Mouse (Mus musculus) left cerebral cortex, adult 11 months (tissue): Measurements from ENCODE around the gene Tbl2.

Source experiments
- DNase-seq: peaks from one replicate; pipeline ENCODE4 v3.0.0; 2022; ENCODE audit warnings: low spot score

The Tbl2 gene

DNA sequence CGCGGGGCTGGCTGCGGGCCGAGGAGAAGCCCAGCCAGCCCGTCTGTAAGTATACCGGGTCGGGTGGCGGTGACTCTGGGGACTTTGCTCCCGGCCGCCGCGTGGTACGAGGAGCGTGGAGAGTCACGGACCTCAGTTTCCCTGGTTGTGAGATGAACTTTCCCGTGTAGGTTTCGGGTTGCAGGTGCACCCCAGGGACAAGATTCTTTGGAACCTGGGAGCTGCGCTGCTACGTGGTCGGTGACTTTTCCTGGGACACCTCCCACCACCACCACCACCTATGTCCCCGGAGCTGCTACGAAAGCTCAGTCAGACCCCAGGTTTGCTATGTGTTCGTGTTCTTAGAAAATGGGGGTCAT is 342 bp downstream of the Tbl2 start:
- no peak for DNase-seq

DNA sequence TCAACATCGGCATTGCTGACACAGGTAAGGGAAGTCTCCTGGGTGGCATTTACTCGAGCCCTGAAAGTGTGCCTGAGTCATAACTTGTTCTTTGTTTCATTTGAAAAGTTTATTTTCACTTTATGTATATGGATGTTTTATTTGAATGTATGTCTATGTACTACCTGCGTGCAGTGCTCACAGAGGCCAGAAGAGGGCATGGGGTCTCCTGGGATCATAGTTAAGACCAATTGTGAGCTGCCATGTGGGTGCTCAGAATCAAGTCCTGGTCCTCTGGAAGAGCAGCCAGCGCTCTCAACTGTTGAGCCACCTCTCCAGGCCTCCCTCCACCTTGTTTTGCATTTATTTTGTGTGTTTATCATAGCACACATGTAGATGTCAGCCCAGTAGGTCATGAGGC is 7.0 kb downstream of the Tbl2 start:
- no peak for DNase-seq

DNA sequence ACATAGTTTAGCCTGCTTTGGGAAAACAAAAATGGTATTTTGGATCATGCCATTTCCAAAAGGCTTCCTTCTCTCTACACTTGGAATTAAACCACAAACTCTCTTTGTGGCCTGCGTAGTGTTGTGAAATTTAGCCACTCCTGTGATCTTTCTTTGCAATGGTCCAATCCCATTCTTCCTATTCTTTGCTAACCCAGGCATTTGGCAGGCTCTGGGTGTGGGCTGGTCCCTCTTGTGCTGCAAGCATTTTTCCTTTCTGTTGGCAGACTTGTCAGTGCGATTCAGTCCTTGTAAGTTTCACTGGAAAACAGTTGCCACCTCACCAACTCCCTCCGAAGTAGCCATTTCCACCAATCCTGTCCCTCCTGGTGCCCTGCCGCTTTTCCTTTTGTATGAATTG is 11.8 kb downstream of the Tbl2 start:
- no peak for DNase-seq

DNA sequence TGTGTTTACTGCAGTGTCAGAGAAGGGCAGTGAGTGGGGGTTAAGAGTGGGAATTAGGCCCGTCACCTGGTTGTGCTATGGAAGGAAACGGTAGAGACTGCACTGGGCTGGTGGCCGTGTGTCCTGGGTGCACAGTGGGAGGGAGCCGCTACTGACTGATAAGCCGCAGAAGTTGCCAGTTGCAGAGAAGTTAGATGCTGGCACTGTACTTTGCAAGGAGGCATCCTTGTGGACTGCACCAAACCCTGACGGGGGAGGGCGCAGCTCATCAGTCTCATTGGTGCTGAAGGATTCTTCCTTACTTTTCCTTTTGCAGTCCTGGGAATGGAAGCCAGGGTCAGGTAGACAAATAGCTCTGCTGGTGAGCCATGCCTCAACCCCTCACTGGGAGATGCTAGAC is 12.2 kb downstream of the Tbl2 start:
- no peak for DNase-seq

DNA sequence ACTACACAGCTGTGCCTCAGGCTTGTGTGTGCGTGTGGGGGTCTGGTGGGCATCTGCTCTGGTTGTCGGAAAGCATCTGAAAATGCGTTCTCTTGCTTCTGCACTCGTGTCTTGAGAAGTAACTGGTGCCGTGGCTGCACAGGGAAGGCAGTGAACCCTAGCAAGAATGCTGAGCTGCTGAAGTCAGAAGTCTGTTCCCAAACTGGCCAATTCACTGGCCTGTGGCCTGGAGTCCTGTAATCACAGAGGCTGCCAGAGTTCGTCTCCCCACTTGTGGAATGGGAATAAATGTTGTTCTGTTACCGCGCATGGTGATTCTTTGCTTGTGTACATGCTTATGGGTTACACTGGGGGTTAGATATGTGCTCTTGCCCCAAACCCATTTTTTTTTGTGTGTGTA is 12.9 kb downstream of the Tbl2 start:
- no peak for DNase-seq

DNA sequence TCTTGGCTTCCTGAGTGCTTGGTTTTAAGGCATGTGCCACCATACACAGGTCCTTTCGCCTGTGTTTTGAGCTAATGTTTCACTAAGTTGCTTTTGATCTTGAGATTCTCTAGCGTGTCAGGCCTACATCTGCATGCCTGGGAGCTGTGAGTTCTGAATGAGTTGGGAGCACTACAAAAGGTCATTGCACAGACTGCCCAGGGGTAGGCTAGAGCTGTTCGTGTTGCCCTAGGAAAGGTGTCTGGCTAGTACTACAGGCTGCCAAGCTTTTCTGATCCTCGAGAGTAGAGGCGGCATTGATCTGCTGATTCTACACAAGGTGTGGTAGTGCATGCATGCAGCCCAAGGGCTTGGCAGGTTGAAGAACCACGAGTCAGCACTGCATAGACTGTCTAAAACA is 13.4 kb downstream of the Tbl2 start:
- DNase-seq: no peak

DNA sequence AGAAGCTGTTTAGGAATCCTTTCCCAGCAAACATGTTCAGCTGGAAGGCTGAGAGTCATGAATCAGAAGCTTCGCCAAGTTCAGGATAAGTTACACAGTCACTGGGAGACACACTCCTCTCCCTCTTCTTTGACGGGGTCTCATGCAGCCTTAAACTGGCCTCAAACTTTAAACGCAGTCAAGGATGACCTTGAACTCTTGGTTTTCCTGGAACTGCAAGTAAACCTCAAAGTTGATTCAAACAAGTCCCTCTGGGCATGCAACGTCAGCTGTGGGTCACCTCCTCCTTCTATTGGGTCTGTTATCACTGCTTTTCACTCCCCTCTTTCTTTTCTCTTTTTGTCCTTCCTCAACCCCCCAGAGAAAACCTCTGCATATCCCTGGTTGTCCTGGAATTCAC is 17.5 kb downstream of the Tbl2 start:
- DNase-seq: no peak

DNA sequence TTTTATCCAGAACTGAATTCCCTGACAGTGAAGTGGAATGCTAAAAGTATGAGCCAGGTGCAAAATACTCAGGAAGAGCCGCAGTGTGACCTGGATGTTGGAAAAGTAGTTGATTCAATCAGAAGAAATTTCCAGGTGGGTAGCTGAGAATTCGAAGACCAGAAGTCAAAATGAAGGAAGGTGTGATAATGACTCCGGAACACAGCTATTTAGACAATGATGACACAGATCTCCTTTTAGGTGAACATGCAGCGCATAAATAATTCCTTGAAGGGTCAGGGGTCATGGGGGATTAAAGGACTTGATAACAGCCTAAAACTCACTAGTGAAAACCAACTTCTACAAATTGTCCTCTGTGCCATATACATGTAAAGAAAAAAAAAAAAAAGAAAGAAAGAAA is 18.0 kb downstream of the Tbl2 start:
- DNase-seq: no peak

DNA sequence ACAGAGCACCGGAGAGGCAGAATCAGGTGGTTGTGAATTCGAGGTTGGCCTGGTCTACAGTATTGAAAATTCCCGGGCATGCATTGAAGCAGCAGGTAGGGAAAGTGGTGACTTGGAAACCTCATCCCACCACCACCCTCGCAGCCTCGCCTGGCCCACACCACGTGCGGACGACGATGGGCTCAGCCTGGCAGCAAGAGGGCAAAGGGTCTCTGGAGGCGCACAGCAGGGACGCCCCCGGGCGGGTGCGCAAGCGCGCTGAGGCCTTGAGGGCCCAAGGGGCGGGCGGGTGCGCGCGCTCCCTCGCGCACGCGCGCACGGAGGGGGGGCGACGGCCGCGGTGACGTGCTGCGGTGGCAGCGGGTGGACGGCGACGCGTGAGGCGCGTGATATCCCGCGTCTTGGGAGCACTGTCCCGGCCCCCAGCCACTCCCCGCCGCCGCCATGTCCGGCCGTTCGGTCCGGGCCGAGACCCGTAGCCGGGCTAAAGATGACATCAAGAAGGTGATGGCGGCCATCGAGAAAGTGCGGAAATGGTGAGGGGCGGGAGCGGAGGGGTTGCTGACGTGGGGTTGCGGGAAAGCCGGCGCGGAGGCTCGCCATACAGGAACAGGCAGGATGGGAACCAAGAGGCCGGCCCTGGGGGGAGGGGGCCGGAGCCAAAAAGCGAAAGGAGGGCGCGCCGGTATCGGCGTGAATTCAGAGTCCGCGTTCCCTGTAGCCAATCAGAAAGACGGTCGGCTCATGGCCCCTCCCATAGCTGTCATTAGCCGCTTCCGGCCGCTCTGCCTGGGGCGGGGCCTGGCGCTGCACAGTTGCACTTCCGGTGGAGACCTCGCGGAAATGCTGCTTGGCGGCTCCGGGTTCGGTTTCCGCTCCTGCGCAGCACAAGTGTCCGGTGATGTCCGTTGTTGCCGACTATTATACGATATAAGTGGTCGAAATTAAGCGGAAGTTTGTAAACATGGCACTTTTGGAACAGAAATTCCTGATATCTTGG is 18.9 kb downstream of the Tbl2 start, which contains the start of gene Bcl7b:
Gene Bcl7b, plus strand, starts transcription at position 221 of the 1,000 bp plus-strand sequence.
- peak; percentile 96 for DNase-seq

DNA sequence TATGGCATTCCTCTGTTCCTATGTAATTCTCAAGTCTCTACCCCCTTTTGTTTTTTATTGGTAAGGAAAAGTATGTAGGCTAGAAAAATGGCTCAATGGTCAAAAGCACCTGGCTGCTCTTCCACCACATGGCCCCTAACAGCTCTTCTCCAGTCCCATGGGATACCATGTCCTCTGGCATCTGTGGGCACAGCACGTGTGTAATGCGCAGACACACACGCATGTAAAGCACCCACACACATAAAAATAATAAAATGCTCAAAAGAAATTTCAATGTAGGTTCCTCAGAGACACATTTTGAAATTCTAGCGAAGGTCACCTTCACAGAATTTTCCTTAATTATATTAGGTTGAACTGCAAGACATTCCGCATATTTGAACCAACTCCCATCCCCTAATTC is 20.0 kb downstream of the Tbl2 start:
- DNase-seq: no peak

DNA sequence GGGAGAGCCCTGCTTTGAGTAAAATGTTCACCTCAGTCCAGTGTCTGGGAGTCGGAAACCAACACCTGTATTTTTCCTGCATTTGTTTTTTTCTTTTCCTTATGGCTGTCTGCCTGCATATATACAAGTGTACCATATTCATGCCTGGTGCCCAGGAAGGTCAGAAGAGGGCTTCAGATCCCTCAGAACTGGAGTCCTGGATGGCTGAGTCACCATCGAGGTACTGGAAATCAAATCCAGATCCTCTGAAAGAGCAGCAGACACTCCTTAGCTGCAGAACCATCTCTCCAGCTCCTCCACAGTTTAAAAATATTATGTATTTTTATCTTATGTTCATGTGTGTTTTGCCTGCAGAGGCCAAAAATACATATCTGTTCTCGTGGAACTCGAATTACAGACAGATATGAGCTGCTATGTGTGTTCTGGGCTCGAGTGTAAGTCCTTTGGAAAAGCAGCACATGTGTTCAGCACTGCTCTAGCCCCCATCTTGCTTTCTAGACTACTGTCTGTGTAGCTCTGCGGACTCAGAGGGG is 22.3 kb downstream of the Tbl2 start:
- no peak for DNase-seq

DNA sequence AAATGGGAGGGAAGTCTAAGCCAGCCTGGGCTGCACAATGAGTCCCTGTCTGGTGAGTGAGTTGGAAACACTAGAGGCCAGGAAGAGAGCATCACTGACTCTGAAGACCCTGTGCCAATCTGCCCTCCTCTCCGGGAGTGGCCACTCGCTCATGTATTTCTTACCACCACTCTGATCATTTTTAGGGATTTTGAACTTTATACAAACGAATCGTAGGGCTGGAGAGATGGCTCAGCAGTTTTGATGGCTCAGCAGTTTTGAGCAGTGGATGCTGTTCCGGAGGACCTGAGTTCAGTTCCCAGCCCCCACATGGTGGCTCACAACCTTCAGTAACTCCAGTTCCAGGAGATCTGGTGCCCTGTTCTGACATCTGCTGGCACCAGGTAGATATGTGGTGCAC is 23.5 kb downstream of the Tbl2 start:
- no peak for DNase-seq

DNA sequence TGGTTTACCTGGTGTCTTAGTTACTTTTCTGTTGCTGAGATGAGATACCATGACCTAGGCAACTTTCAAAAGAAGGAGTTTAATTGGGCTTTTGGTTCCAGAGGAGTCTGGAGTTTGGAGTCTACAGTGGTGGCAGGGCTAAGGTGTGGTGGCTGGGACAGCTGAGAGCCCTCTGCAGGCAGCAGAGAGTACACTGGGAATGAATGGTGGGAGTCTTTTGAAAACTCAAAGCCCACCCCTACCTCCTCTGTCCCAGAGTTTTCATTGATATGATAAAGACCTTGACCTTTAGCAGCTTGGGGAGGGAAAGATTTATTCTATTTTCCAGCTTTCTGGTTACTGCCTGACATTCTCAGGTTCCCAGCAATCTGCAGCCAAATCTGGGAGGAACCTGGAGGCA is 25.6 kb downstream of the Tbl2 start:
- no peak for DNase-seq

DNA sequence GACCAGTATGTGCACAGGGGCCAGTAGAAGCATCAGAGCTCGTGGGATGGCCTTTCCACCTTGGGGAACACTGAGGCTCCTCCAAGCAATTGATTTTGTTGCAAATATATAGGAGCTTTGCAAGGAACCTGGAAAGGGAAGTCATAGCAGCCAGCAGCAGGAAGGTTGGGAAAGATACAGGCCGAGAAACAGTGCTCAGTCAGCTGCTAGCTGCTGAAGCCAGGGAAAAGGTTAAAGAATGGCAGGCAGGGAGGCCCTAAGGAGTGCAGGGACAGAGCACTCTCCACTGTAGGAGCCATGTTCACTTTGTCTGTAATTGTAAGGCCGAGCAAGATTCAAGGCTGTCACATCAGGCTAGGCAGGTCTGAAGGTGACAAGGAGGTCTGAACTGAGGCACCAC is 29.1 kb downstream of the Tbl2 start:
- DNase-seq: no peak

DNA sequence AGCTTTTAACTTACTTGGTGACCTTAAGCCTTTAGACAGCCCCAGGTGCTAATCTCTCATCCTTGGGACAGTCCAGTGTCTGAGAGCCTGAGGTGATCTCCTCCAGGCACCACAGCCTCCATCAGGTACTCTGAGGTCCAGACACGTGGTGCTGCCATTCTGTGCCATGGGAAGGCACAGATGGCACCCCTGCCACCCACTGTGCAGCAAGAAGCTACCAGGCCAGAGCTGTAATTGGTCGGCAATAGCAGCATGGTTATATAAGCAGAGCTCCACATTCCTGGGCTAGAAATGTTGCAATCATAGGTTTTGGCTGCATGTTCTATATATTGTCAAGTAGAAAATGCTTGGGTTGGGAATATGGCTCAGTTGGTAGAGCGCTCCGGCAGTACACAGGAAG is 29.5 kb downstream of the Tbl2 start:
- peak; percentile 63 for DNase-seq

DNA sequence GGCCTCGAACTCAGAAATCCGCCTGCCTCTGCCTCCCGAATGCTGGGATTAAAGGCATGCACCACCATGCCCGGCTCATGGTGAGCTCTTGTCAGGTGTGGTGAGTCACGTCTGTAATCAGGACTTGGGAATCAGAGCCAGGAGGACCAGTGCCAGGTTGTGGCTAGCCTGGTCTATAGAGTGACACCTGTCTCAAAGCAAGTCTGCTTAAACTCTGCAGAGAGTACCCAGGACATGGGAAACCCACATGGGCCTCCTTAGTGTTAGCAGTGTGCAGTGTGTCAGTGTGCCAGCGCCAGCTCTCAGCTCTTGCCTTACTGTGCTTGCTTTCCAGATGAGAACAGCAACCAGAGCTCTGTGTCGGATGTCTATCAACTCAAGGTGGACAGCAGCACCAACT is 30.2 kb downstream of the Tbl2 start:
- DNase-seq: no peak

DNA sequence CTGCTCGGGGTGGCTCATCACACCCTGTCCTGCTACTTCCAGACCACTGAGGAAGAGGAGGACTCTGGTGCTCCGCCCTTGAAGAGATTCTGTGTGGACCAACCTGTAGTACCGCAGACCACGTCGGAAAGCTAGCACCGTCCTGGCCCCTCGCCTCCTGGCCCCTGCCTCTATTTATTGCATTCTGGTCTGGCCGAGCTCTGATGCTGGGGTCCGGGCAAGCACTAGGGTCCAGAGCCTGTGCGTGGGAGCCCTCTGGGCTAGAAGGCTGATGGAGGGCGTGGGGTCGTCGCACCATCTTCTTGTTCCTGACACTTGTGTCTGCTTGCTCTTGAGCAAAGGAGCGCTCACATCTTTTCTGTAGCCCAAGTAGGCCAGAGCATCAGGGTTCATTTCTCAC is 31.3 kb downstream of the Tbl2 start:
- DNase-seq: no peak

DNA sequence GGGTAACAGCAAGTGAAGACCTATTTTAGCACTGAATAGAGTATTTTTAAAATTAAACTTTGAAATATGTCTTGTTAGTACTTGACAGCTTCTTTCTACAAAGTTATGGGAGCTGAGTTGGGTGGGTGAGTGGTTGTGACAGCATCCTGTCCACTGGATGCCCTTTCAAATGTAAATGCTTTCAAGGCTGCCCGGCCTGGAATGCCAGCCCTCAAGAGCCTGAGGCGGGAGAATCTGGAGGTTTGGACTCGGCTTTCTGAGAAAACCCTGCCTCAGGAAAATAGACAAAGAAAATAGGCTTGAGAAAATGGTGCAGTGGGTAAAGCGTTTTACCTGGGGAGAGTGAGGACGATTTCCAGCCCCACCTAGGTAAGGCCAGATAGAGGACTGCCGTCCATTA is 32.3 kb downstream of the Tbl2 start:
- DNase-seq: no peak

DNA sequence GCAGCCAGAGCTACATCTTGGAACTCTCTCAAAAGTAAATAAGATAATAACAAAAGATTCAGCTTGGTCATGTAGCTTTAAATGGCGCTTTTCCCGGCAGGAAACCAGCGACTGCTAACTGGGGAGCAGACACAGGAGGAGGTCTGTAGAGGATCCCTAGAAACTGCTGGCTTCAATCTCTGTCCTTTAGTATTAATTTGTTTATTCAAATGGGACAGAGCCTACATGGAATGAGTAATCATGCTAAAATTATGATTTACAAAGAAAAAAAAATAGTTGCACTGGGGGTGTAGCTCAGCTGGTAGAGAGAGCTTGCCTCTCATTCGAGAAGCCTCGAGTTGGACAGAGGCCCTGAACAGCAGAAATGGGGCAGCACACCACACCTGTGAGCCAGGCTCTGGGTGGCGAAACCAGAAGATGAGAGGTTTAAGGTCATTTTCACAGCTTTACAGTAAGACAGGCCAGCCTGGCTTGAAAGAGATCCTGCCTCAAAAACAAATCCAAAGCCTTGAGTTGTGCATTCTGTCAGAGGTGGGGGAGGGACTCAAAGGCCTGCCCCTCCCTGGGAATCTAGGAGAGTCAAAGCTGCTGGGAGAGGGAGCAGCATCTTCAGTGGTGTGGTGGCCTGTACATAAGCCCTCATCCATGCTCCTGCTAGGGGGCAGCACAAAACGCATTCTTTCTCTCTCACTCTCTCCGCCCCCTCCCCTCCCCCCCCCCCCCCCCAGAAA is 33.8 kb downstream of the Tbl2 start:
- no peak for DNase-seq

DNA sequence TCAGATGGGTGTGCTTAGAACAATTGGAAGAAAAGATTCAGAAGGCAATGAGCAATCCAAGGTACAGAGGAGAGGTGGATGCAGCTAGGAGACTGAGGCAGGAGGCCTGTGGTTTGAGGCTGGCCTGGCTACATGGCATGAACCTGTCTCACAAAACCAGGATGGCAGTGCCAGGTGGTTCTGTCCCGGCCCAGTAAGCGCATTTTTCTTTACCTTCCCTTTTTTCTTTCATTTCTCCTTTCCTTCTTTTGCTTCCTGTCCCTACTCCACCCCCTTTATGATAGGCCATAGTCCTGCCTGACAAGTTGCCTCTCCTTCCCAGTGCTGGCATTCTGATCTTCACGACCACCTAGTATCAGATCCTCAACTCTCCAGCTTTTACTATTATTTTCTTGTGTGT is 35.6 kb downstream of the Tbl2 start:
- no peak for DNase-seq

DNA sequence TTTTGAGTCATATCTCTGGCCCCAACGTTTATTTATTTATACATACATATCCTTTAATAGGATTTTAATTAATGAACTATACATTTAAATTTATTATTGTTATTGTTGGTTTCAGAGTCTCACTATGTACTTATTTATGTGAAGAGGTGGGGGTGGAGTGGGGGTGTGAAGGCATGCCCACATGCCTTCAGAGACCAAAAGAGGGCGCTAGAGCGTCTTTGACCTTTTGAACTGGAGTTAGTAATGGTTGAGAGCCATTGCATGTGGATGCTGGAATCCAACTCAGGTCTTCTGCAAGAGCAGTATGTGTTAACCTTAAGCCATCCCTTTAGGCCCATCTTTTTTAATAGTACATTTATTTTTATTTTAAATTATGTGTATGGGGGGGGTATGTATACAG is 36.1 kb downstream of the Tbl2 start:
- DNase-seq: no peak

DNA sequence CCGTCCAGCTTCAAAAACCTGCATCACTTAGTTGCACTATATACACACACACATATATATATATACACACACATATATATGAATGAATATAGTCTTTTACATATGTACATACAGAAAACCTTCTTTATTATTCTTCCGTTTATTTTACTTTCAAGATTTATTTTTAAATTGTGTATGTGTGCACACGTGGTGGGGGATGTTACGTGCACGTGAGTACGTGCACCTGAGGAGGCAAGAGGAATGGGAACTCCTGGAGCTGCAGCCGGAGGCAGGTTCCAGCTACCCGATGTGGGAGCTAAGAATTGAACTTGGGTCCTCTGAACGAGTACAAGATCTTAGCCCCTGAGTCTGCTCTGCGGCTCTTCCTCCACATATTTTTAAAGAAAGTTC is 36.8 kb downstream of the Tbl2 start:
- no peak for DNase-seq
